Mouse (Mus musculus) heart, embryonic 11.5 days (tissue): ENCODE measurements around the gene Ap5s1. TPM values are rescaled to one million over a fixed set of nuclear protein-coding genes. Genes with fewer than 3 reads are reported as not detected.

Source experiments
- ATAC-seq: fragments of 200-750 bp; cut with Nextera tagmentation; replicated peaks from 2 replicates; pipeline ENCODE4 v1.8.0; 2017; ENCODE audit warnings: moderate library complexity; ENCODE audit not compliant: insufficient number of reproducible peaks, low FRiP score, low TSS enrichment
- H3K27ac ChIP-seq: fragments of 300-500 bp; sonication (generic); 2 replicates; pipeline ENCODE4 v1.5.1; 2014; ENCODE audit warnings: mild to moderate bottlenecking, low read depth, low read length
- H3K27me3 ChIP-seq: fragments of 300-500 bp; sonication (generic); 2 replicates; pipeline ENCODE4 v1.6.1; 2014; ENCODE audit warnings: mild to moderate bottlenecking, low read length, mixed read lengths; ENCODE audit not compliant: control insufficient read depth, insufficient read depth
- H3K36me3 ChIP-seq: fragments of 300-500 bp; sonication (generic); 2 replicates; pipeline ENCODE4 v1.6.1; 2014; ENCODE audit warnings: mild to moderate bottlenecking, low read length, moderate library complexity, mixed read lengths; ENCODE audit not compliant: control insufficient read depth, insufficient read depth
- H3K4me1 ChIP-seq: fragments of 300-500 bp; sonication (generic); 2 replicates; pipeline ENCODE4 v1.6.1; 2014; ENCODE audit warnings: low read length; ENCODE audit not compliant: control insufficient read depth, insufficient read depth
- H3K4me2 ChIP-seq: fragments of 300-500 bp; sonication (generic); 2 replicates; pipeline ENCODE4 v1.6.1; 2014; ENCODE audit warnings: mild to moderate bottlenecking, moderate library complexity
- H3K4me3 ChIP-seq: fragments of 300-500 bp; sonication (generic); 2 replicates; pipeline ENCODE4 v1.5.1; 2014; ENCODE audit warnings: low read depth, low read length
- H3K9ac ChIP-seq: fragments of 300-500 bp; sonication (generic); 2 replicates; pipeline ENCODE4 v1.6.1; 2014; ENCODE audit warnings: mild to moderate bottlenecking, low read depth, low read length, moderate library complexity
- H3K9me3 ChIP-seq: fragments of 300-500 bp; sonication (generic); replicated peaks from 2 replicates; pipeline ENCODE4 v1.6.1; 2016; ENCODE audit warnings: low read length; ENCODE audit not compliant: control insufficient read depth
- WGBS: fragments of 180-500 bp; shearing (Covaris S2); extraction: QIAGEN DNeasy Blood & Tissue Kit; methylation state at CpG from one replicate; pipeline ENCODE4 v1.1.7; 2014; ENCODE audit not compliant: insufficient replicate concordance; 5-methylcytosine and 5-hydroxymethylcytosine counted together
- polyA plus RNA-seq: library from polyadenylated mRNA; unstranded; fragments of >200 nt; fragmentation: Nextera tagmentation; extraction: Ambion mirVana; gene quantifications from 2 replicates; pipeline ENCODE4 v1.2.1, GENCODE M21; 2014

The Ap5s1 gene
- 30.3 and 31.2 TPM in 2 replicates for polyA plus RNA-seq

- no peaks in the 10 kb centered on the region for H3K27me3 ChIP-seq
- H3K36me3 ChIP-seq, result no peaks in the 10 kb centered on the region
- H3K27ac ChIP-seq, result no peak within 1 kb of the TSS
- peaks cover 18% of the 10 kb centered on the region for H3K4me1 ChIP-seq
- ATAC-seq, result no peak
- WGBS, result 82% methylated on average over 4 of the region's 4 CpGs
- H3K4me2 ChIP-seq, result no peak within 1 kb of the TSS
- H3K9ac ChIP-seq, result no peak within 1 kb of the TSS
- no peaks in the 10 kb centered on the region for H3K9me3 ChIP-seq
- no peak within 1 kb of the TSS for H3K4me3 ChIP-seq
Observed at GRCm38 (mm10) chr2:131206778-131207177, at the start of gene Ap5s1. Gene Ap5s1 (plus strand): TSS chr2:131207078.

- under 1% methylated on average over 18 of the region's 18 CpGs for WGBS
- H3K4me3 ChIP-seq, result peak overlapping the region; percentile 84
- ATAC-seq, result peak; percentile 70
Observed at GRCm38 (mm10) chr2:131159491-131159910, 47.4 kb upstream of the Ap5s1 start.

GRCm38 (mm10) chr2:131159938-131160581, 46.8 kb upstream of the Ap5s1 start, which contains the start of gene 1700037H04Rik:
Gene 1700037H04Rik (minus strand): TSS chr2:131160081.
- Histone ChIP-seq H3K9me3 (no peaks in the 10 kb centered on the region), H3K27ac (peak within 1 kb of the TSS; percentile 92), H3K4me3 (peak within 1 kb of the TSS; percentile 84), H3K4me2 (peak within 1 kb of the TSS; percentile 91), H3K4me1 (peaks cover 28% of the 10 kb centered on the region), H3K9ac (peak within 1 kb of the TSS; percentile 91), H3K27me3 (no peaks in the 10 kb centered on the region), H3K36me3 (no peaks in the 10 kb centered on the region; the same call in 1 of the 2 replicates)
- peak; percentile 95 for ATAC-seq
- under 1% methylated on average over 54 of the region's 54 CpGs for WGBS

More at GRCm38 (mm10) chr2:131159491-131159910, 47.4 kb upstream of the Ap5s1 start:
- H3K4me1 ChIP-seq, result peaks cover 28% of the 10 kb centered on the region
- peak overlapping the region; percentile 92 for H3K27ac ChIP-seq
- no peaks in the 10 kb centered on the region; the same call in 1 of the 2 replicates for H3K36me3 ChIP-seq
- H3K4me2 ChIP-seq, result peak overlapping the region; percentile 91
- no peaks in the 10 kb centered on the region for H3K27me3 ChIP-seq
- H3K9me3 ChIP-seq, result no peaks in the 10 kb centered on the region
- peak overlapping the region; percentile 91 for H3K9ac ChIP-seq

GRCm38 (mm10) chr2:131160671-131161111, 46.2 kb upstream of the Ap5s1 start:
- no peaks in the 10 kb centered on the region for H3K27me3 ChIP-seq
- 1% methylated on average over 17 of the region's 17 CpGs for WGBS
- H3K9ac ChIP-seq, result peak overlapping the region; percentile 91
- H3K36me3 ChIP-seq, result no peaks in the 10 kb centered on the region
- peak overlapping the region; percentile 84 for H3K4me3 ChIP-seq
- H3K27ac ChIP-seq, result peak overlapping the region; percentile 92
- peak overlapping the region; percentile 91 for H3K4me2 ChIP-seq
- no peaks in the 10 kb centered on the region for H3K9me3 ChIP-seq
- no peak for ATAC-seq
- peaks cover 28% of the 10 kb centered on the region for H3K4me1 ChIP-seq

GRCm38 (mm10) chr2:131163924-131164323, 43.0 kb upstream of the Ap5s1 start:
- WGBS, result 64% methylated on average over 7 of the region's 7 CpGs
- no peak for ATAC-seq

GRCm38 (mm10) chr2:131166172-131166571, 40.7 kb upstream of the Ap5s1 start:
- WGBS, result 82% methylated on average over 2 of the region's 2 CpGs
- no peak overlapping the region for H3K4me3 ChIP-seq
- no peak for ATAC-seq

More at GRCm38 (mm10) chr2:131163924-131164323, 43.0 kb upstream of the Ap5s1 start:
- H3K9ac ChIP-seq, result no peak overlapping the region
- H3K27me3 ChIP-seq, result no peaks in the 10 kb centered on the region
- no peak overlapping the region for H3K4me3 ChIP-seq
- peaks cover 4% of the 10 kb centered on the region for H3K4me1 ChIP-seq
- no peak overlapping the region for H3K4me2 ChIP-seq
- no peaks in the 10 kb centered on the region for H3K9me3 ChIP-seq
- H3K36me3 ChIP-seq, result no peaks in the 10 kb centered on the region
- no peak overlapping the region for H3K27ac ChIP-seq

GRCm38 (mm10) chr2:131167984-131168383, 38.9 kb upstream of the Ap5s1 start:
- Histone ChIP-seq H3K4me1 (no peaks in the 10 kb centered on the region; the same call in 1 of the 2 replicates), H3K9ac (no peak overlapping the region), H3K36me3 (no peaks in the 10 kb centered on the region), H3K27me3 (peaks cover 32% of the 10 kb centered on the region), H3K27ac (no peak overlapping the region), H3K4me3 (no peak overlapping the region), H3K4me2 (no peak overlapping the region), H3K9me3 (no peaks in the 10 kb centered on the region)
- no peak for ATAC-seq
- 73% methylated on average over 6 of the region's 6 CpGs for WGBS

More at GRCm38 (mm10) chr2:131166172-131166571, 40.7 kb upstream of the Ap5s1 start:
- Histone ChIP-seq H3K9me3 (no peaks in the 10 kb centered on the region), H3K27me3 (peaks cover 14% of the 10 kb centered on the region), H3K36me3 (no peaks in the 10 kb centered on the region), H3K4me1 (no peaks in the 10 kb centered on the region; the same call in 1 of the 2 replicates), H3K4me2 (no peak overlapping the region), H3K9ac (no peak overlapping the region), H3K27ac (no peak overlapping the region)

GRCm38 (mm10) chr2:131168914-131169313, 38.0 kb upstream of the Ap5s1 start:
- Histone ChIP-seq H3K9me3 (no peaks in the 10 kb centered on the region), H3K27ac (no peak overlapping the region), H3K4me3 (no peak overlapping the region), H3K4me1 (no peaks in the 10 kb centered on the region; the same call in 1 of the 2 replicates), H3K36me3 (no peaks in the 10 kb centered on the region), H3K9ac (no peak overlapping the region), H3K4me2 (no peak overlapping the region), H3K27me3 (peaks cover 41% of the 10 kb centered on the region)
- WGBS, result 81% methylated on average over 1 of the region's 1 CpGs
- no peak for ATAC-seq
